Mouse (Mus musculus): ENCODE measurements around the gene Csnk2a1.
"Not testable (repeated sequence)": the region's sequence is repeated elsewhere in the genome, so short reads cannot be mapped to it uniquely, and the experiment has no call there.

Csnk2a1 gene

DNA sequence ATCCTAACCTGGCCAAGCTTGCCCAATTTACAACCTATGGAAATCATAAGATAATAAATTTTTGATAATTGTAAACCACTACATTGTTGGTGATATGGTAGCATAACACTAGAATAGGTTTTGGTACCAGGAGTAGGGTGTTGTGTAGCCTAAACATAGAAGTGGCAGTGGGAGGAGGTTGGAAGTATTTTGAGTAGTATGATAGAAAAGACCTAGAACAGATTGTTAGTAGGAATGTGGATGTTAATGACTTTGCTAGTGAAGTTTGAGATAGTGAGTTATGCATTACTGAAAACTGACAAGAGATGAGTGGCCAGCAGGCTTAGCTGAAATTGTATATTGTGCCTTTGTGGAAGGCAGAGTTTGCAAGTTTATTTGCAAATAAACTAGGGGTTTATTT lies 3.4 kb downstream of the Csnk2a1 start:
- no peak for DNase-seq (ENCODE audit: low spot score in 2 of 2)

DNA sequence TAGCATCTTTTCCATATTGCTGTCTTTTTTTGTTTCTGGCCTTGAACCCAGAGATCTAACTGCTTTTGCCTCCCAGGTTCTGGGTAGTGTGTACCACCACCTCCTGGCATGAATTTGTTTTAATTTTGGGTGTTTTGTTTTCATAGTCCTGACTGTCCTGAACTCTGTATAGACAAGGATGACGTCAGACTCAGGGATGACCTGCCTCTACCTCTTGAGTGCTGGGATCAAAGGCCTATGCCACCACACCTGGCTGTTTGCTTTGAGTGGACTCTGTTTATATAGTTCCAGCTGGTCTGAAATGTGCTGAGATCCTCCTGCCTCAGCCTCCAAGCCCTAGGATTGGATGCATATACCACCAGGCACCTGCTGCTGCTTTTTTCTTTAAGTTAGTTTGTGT lies 11.3 kb downstream of the Csnk2a1 start:
- no peak for DNase-seq (ENCODE audit: low spot score in 2 of 2)

DNA sequence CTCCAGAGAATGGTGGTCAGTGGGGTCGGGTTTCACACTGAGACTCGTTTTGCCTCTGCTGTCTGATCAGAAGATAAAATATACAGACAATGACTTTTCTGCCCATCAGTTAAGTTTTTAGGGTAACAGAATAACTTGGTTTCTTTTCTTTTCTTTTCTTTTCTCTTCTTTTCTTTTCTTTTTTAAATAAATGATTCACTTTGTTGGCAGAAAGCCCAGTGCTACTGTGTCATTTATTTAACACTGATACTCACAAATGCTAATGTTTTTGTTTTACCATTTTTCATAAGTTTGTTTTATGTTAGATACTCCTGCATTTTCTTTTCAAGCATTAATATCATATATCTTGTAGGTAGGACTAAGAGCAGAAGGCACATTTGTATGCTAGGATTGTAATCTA lies 13.9 kb downstream of the Csnk2a1 start:
- DNase-seq (ENCODE audit: low spot score in 2 of 2) = no peak

DNA sequence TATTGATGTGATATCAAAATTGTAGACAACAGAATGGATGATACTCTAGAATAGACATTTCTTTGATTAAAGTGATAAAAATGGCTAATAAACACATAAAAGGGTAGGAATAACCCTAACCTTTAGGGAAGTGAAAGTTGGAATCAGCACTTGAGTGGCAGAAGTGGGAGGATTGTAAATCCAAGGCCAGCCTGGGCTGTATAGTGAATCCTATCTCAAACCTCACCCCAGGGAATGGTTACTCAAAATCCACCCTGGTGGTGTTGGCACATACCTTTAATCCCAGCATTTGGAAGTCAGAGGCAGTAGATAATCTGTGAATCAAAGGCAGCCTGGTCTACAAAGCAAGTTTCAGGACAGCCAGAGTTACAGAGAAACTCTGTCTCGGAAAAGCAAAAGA lies 20.6 kb downstream of the Csnk2a1 start:
- no peak for DNase-seq (ENCODE audit: low spot score in 2 of 2)

DNA sequence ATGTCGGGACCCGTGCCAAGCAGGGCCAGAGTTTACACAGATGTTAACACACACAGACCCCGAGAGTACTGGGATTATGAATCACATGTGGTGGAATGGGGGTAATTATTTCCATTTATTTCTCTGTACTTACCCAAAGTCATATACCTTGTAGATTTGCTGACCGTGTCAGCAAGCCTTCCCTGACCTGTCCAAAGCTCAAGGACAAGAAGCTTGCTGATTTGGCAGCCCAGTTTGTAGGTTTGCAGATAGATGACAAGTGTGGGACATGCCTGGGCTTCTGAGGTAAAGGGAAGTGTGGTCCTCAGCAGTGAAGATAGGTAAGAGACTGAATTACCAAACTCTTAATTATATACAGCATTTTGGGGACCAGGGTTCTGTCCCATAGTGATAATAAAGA lies 23.9 kb downstream of the Csnk2a1 start:
- DNase-seq (ENCODE audit: low spot score in 2 of 2) = no peak

DNA sequence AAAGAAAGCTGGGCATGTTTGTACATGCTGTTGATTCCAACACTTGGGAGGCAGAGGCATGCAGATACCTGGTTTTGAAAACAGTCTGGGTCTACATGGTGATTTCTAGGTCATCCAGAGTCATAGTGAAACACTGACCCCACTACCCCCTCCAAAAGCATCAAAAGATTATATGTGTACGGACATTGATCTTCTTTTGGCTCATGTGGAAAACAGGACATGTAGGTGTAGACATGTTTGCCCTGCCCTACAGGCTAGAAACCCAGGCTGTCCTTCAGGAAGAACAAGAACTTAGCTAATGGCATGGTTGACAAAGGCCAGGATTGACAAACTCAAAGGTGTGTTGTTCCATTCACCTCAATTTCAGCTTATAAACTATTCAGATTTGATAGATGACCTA lies 33.1 kb downstream of the Csnk2a1 start:
- no peak for DNase-seq (ENCODE audit: low spot score in 2 of 2)

DNA sequence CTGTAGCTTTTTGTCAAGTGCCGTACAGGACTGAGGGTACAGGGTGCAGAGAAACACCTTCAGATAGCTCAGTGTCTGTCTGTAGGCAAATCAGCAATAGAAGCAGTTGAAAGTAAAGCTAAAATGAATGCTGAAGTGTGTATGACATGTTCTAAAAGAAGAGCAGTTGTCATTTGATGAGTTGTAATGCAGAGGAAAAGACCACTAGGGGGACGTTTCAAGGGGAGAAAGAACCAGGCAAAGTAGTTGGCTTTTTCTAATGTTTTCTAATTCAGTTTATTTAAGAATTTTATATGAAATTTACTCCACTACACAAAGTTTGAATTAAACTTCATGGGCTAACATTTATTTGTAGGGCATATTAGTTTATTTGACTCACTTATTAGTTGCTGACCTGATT lies 47.0 kb downstream of the Csnk2a1 start:
- no peak for DNase-seq (ENCODE audit: low spot score in 2 of 2)

DNA sequence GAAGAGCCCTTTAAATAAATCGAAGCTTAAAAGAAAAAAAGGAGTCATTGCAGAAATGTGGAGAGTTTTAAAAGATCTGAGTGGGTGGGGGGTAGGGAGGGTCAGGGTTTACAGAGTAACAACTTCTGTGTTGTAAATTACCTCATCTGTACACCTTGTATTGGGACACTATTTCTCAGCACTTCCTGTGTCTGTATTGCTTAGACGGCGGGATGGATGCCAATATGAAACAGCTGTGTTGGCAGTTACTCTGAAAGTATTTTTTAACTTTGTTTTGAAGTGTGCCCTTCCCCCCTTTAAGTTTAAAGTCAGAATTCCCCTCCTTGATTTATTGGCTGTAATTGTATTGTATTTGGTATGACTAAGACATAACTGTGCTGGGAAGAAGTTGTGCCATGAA lies 54.8 kb downstream of the Csnk2a1 start:
- no peak for DNase-seq (ENCODE audit: low spot score in 2 of 2)

DNA sequence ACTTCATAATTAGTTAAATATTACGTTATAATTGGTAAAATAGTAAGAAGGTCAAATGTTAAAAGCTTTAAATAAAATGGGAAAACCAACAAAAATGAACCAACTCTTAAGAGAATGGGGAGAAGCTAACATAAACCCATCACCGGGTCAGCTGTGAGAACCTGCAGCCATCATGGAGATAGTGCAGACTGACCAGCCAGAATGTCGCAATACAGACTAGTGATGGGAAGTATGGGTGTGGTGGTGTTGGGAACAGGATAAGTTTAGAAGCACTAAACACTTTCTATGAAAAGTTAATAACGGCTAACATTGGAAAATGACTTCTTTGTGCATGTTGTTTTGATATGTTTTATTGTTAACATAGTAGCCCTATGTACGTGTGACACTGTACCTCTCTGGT lies 60.9 kb downstream of the Csnk2a1 start:
- DNase-seq (ENCODE audit: low spot score in 2 of 2) = no peak

DNA sequence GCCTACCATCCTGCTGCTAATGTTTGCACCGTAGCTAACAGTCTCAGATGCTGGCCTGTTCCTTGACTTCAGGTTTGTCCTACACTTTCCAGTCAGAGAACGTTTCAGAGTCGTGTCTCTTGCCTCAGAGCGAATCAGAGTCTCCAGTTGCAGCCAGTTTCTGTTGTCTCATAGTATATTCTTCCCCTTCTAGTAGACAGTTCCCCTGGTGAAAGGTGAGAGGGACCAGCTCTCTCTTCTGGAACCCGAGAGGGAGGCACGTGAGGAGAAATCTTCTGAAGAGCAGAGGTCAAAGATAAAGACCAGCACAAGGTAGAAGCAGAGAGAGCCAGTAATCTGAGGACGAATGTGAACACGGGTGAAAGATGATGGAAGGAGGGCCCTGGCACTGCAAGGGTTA lies 61.4 kb downstream of the Csnk2a1 start:
- DNase-seq (ENCODE audit: low spot score in 2 of 2) = no peak

DNA sequence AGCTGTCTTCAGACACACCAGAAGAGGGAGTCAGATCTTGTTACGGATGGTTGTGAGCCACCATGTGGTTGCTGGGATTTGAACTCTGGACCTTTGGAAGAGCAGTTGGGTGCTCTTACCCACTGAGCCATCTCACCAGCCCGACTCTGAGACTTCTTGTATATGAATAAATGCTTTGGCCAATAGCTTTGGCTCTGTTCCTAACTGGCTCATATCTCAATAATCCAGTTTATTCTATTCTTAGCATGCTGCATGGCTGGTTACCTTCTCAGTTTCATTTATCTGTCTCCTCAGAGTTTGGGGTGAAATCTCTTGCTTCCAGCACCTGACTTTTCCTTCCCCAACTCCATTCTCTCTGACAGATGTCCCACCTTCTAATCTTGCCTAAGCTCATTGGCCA lies 63.0 kb downstream of the Csnk2a1 start:
- DNase-seq (ENCODE audit: low spot score in 2 of 2) = not testable (repeated sequence)

DNA sequence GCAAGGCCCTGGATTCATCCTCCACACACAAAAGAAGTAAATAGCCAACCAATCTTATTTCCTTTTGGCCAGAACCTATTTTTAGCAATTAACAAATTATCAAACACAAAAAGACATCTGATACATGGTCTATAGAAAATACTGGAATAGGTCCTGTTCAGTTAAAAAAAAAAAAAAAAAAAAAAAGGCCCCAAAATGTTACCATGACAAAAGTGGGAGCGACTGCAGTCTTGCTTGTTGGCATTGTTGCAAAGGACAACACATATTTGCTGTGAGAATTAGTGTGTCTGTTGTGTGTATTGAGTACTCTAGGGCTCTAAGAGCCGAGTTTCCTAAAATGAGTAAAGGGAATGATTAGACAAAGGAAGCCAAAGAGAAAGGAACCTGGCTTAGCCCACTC lies 65.8 kb downstream of the Csnk2a1 start:
- DNase-seq (ENCODE audit: low spot score in 2 of 2) = no peak

DNA sequence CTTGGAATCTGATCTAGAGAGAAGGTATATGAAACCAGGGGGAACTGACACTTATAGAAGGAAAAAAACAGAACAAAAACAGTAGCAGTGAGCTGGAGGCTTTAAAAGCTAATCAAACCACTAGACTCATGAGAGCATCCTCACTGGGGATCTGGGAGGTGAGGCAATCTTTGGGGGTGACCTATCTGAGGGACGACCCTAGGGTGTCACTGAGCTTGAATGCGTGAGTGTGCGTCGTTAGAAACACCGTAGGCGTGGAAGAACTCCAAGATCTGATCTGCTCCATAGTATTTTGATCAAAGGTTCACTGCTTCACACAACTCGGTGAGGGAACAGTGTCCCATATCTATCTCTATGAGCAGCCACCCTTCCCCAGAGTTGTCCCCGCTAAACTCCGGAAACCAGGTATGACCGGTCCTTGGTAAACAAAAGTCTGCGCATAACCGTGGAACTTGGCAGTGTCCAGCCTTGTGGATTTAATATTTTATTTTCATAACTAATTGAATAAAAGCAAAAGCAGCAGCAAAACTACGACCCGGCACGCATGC lies 66.6 kb downstream of the Csnk2a1 start:
- no peak for DNase-seq (ENCODE audit: low spot score in 2 of 2)

DNA sequence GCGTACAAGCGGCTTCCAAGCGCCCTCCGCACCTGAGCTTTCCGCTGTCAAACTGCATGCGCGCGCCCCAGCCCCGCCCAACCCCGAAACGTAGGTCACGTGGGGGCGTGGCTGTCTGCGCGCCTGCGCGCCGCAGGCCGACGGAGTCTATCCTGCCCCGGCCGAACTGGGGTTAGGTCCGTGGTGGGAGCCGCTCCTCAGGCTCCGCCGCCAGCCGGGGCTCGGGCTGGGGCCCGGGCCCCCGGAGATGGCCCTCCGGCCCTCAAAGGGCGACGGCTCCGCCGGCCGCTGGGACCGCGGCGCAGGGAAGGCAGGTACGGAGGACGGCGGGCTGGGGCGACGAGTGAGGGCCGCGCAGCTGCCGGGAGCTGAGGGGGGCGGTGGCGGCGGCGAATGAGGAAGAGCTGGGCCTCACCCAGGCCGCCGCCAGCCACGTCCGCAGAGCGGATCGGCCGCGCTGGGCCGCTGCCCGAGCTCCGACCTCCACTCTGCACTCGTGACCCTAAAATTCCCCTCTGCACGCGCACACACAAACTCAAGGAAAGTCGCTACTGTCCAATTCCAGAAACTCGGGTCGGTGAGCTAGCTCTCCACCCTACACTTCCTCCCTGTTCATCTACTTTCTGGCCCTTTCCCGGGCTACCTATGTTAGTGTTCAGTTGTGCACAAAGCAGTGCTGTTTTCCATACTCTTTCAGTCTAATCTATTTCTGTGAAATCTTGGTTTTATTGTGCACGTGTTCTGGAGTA lies 67.3 kb downstream of the Csnk2a1 start, which contains the start of gene Tbc1d20:
TSS of gene Tbc1d20 (plus strand) at position 102 of the 749 bp plus-strand sequence.
- peak; percentile 92 to 94 for DNase-seq (ENCODE audit: low spot score in 2 of 2)

DNA sequence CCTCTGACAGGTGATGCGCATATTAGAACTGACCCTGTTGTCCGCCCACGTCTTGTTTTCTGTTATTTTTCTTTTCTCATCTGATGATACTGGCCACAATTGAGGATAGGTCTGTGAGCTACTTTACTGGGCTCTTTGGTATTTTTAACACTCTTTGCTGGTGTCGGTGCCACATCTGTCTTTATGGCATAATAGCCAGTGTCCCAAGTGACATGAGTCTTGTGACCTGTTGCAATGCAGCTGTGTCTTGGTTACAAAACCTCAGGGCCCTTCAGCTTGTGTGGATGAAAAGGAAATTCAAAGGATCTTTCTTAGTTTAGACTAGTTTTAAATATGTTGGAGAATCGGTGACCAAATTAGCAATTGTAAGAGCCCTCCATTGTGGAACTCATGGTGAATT lies 67.9 kb downstream of the Csnk2a1 start:
- DNase-seq (ENCODE audit: low spot score in 2 of 2) = no peak

DNA sequence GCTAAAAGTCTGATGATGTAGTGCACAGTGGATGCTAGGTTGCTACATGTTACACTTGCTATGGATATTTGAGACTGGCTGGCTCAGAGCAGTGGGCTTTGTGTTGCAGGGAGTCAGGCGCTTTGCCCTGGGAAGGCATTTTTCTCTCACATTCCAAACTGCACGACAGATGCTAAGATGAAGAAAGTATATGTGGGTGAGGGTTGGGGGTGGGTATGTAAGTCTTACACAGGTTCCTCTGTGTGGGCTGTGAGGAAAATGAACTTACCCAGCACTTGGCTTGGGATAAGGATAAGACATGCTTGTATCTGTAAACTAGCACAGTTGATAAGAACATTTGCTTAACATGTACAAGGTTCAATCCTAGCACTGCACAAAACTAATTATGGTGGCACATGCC lies 76.2 kb downstream of the Csnk2a1 start:
- no peak for DNase-seq (ENCODE audit: low spot score in 2 of 2)

DNA sequence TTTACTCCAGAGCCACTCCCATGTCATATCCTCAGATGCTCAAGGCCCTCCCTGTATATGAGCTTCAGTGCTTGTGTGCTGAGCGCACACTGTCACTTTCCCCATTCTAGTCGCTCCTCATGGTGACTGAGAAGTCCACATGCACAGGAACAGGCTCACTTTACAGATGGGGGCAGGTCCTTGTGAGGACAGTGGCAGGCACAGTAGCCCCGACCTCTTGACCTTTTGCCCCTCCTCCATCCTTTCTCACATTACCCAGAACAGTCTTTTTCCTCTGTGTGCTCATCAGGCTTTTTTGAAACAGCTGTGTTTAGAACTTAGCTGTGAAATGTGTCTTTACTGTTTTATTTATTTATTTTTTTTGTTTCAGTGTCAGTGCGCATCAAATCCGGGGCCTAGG lies 77.1 kb downstream of the Csnk2a1 start:
- no peak for DNase-seq (ENCODE audit: low spot score in 2 of 2)

DNA sequence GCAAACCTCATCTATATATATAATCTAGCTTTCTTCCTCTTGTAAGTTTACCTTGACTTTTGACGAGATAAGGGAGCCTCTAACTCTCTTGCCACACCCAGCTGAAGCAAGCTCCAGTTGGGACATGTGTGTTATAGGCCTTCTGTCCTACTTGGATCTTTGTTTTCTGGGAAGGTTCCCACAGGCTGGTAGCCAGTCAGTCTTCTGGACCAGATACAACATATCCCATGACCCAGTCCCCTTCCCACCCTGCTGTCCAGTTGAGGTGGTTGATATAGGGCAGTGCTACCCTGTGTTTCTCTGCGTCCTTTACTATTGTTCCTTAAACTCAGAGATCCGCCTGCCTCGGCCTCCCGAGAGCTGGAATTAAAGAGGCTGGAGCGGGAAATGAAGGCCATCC lies 78.8 kb downstream of the Csnk2a1 start:
- DNase-seq (ENCODE audit: low spot score in 2 of 2) = no peak

DNA sequence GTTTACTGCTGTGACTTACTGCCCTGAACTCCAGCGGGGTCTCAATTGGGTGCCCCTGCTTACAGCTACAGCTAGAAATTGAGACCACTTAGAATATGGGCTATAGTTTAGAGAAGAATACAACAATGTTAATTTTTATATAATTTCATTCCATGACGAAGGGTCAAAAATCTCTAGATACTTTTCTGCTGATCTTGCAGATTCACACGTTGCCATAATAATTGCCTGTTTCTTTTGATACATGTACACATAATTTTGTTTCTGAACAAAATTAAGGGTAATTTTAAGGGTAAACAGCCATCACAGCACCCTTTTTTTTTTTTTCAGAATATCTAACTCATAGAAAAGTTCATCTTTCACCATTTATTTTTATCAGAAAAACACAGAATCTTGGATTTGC lies 80.5 kb downstream of the Csnk2a1 start:
- no peak for DNase-seq (ENCODE audit: low spot score in 2 of 2)

DNA sequence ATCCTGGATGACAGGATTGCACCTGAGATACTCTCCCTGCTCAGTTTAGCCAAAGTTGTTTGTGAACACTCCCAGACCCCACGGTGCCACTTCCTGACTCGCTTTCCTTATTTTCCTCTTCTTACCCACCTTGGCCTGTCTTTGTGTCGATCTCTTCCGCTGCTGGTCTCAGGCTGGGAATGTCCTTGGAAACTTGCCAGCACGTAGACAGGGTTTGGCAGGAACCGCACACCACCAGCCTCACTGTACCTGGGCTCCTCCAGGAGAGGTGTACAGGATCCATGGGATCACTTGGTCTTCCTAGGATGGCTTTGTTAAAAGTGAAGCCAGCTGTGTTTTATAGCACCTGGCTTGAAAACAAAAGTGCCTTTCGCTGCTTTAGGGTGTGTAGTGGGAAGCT lies 86.4 kb downstream of the Csnk2a1 start:
- DNase-seq (ENCODE audit: low spot score in 2 of 2) = no peak

DNA sequence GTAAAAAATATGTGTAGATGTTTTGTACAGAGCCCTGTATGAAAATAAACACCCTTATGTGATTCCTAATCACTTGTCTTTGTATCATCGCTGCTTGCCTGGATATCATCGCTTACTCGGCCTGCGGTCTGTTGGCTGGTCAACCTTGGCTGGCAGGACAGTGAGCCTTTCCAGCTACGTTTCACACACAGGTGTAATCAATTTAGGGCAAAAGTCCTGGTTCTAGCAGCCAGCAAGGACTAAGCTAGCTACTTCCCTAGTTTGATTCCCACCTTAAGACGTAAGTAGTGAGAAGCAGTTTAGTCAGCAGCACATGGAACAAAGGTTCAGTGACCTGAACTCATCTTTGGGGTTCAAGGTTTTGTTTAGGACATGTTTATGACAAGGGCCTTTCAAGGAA lies 87.3 kb downstream of the Csnk2a1 start:
- DNase-seq (ENCODE audit: low spot score in 2 of 2) = no peak

DNA sequence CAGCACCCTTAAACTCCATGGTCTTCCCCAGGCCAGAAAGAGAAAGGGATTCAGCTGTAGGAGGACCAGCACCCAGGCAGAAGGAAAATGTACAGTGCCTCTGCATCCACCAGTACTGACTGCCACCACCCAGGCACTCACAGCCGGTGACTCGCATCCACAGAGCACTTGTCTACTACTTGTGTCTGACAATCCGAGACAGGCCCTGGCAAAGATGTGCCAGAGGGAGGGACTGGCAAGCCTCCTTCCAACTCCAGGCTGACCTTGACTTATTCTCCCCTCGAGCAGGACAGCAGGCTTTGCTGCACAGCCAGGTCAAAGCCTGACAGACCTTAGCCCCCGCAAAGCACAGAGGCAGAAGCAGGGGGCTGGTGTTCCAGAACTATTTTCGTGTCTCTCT lies 90.4 kb downstream of the Csnk2a1 start:
- DNase-seq (ENCODE audit: low spot score in 2 of 2) = peak; percentile 35 to 36

DNA sequence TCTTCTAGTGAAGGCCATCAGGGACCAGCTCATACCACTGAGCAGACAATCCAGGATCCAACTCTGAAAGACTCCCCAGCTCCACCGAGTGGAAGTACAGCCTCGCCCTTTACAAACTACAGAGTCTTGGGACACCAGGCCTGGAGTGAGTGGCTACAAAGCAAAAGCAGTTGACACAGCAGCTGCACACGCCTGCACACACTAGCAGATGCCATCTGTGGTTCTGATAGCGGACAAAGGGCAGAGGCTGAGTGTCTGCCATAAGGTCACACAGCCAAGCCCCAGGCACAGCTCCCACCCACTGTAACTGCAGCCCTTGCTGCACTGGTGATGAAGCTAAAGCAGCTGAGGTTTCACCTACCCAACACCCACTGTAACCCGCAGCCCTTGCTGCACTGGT lies 94.9 kb downstream of the Csnk2a1 start:
- DNase-seq (ENCODE audit: low spot score in 2 of 2) = no peak

DNA sequence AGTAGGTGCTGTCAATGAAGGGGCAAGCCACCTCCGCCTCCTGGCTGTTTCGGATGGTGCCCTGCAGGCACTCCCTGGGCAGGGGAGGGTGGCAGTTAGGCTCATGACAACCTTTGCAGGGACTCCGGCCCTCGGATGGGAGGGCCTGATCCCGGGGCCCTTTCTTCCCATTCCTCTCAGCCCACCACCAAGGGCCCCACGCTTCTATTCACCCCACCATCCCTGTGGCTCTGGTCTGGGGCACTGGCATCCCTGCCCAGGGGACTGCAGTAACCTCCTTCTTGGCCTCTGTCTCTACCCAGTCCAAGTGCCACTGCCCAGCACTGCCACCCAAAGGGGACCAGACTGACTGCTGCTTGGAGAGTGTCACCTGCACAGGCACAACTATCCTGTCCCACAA lies 95.6 kb downstream of the Csnk2a1 start:
- DNase-seq (ENCODE audit: low spot score in 2 of 2) = no peak

All from heart, adult 9 months (tissue).